Mouse (Mus musculus): ENCODE measurements around the gene Hs6st3.

The Hs6st3 gene

DNA sequence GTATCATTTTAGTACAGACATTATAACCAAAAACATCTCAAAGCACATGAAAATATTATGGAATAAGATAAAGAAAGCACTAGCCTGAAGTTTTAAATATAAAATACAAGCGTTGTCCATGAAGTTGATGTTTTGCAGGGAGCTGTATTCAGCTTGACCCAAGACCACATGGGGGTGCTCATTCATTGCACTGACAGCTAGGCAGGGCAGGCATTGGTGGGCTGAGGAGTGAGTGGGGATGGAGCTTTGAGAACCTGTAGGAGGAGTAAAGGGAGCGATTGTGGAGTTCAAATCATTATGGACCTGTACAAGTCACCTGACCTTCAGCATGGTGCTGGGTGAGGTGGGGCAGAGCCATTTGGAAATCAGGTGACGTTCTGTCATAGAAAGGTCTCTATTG is 14.1 kb upstream of the Hs6st3 start:
- no peaks in the 10 kb centered on the region for H3K4me1 ChIP-seq (replicated peaks; ENCODE audit: low read depth, low read length)
- H3K27me3 ChIP-seq (ENCODE audit: insufficient read depth, low read length) = no peaks in the 10 kb centered on the region
- H3K9me3 ChIP-seq (ENCODE audit: low read length) = peaks cover 8% of the 10 kb centered on the region; the same call in 1 of the 2 replicates
- H3K36me3 ChIP-seq (ENCODE audit: insufficient read depth, low read length) = no peaks in the 10 kb centered on the region
- H3K4me3 ChIP-seq (replicated peaks; ENCODE audit: low read length) = no peak overlapping the region
- TF ChIP-seq CTCF (conservative IDR thresholded peaks at IDR 0.05; ENCODE audit: low read length) (no peak), NANOG (IDR thresholded peaks at IDR 0.05; ENCODE audit: borderline replicate concordance, low read length) (no peak), POU5F1 (IDR thresholded peaks at IDR 0.05; ENCODE audit: borderline replicate concordance, low read length) (no peak)

DNA sequence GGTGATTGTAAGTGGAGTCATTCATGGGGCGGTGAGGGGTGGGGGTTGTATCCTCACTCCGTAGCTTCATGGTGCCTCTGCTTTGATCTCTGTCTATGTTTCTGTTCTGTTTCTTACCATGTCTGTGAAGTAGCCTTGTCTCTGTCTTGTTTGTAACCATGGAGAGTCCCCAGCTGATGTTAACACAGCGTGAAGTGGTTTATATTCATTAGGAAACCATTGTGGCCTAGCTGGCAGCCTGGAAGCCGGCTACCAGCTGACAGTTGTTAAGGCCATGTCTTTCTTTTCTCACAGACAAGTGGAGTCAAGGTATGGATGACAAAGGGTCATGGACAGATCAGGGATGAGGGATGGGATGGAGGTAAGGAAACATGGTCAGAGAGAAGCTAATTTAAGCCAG is 12.3 kb upstream of the Hs6st3 start:
- Histone ChIP-seq H3K4me3 (replicated peaks; ENCODE audit: low read length) (no peak overlapping the region), H3K9me3 (ENCODE audit: low read length) (peaks cover 10% of the 10 kb centered on the region), H3K36me3 (ENCODE audit: insufficient read depth, low read length) (no peaks in the 10 kb centered on the region), H3K4me1 (replicated peaks; ENCODE audit: low read depth, low read length) (no peaks in the 10 kb centered on the region), H3K27me3 (ENCODE audit: insufficient read depth, low read length) (no peaks in the 10 kb centered on the region)
- TF ChIP-seq POU5F1 (IDR thresholded peaks at IDR 0.05; ENCODE audit: borderline replicate concordance, low read length) (no peak), NANOG (IDR thresholded peaks at IDR 0.05; ENCODE audit: borderline replicate concordance, low read length) (no peak), CTCF (conservative IDR thresholded peaks at IDR 0.05; ENCODE audit: low read length) (no peak)

DNA sequence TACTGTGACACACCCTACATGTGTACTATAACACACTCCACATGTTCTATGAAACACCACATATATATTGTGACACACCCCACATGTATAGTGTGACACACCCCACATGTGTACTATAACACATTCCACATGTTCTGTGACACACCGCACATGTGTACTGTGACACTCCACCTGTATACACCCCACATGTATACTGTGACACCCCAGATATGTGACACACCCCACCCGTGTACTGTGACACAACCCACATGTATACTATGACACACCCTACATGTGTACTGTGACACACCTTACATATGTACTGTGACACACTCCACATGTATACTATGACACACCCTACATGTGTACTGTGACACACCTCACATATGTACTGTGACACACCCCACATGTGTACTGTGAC is 10.8 kb upstream of the Hs6st3 start:
- TF ChIP-seq POU5F1 (IDR thresholded peaks at IDR 0.05; ENCODE audit: borderline replicate concordance, low read length) (no peak), NANOG (IDR thresholded peaks at IDR 0.05; ENCODE audit: borderline replicate concordance, low read length) (no peak), CTCF (conservative IDR thresholded peaks at IDR 0.05; ENCODE audit: low read length) (no peak)
- Histone ChIP-seq H3K4me3 (replicated peaks; ENCODE audit: low read length) (no peak overlapping the region), H3K27me3 (ENCODE audit: insufficient read depth, low read length) (no peaks in the 10 kb centered on the region), H3K4me1 (replicated peaks; ENCODE audit: low read depth, low read length) (no peaks in the 10 kb centered on the region), H3K36me3 (ENCODE audit: insufficient read depth, low read length) (no peaks in the 10 kb centered on the region), H3K9me3 (ENCODE audit: low read length) (peaks cover 23% of the 10 kb centered on the region)

DNA sequence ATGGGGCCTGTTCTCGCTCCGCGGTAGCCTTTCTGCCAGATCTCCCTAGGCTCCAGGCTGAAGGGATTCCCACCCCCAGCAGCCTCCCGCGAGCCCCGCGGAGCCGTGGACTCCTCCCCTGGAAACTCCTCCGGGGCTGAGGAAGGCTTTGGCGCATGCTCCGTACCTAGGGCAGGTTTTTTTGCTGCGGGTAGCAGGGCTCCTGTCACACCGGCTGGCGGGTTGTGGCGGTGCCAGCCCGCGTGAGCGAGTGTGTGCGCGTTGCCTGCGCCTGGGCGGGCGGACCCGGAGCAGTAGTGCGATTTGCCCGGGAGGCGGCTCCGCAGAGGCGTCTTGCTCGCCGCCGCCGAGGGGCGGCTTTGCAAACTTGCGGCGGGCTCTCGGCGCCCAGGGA is 632 bp upstream of the Hs6st3 start:
- Histone ChIP-seq H3K27me3 (ENCODE audit: insufficient read depth, low read length) (peaks cover 64% of the 10 kb centered on the region), H3K4me1 (replicated peaks; ENCODE audit: low read depth, low read length) (peaks cover 13% of the 10 kb centered on the region; the same call in 1 of the 2 replicates), H3K9me3 (ENCODE audit: low read length) (peaks cover 40% of the 10 kb centered on the region), H3K36me3 (ENCODE audit: insufficient read depth, low read length) (no peaks in the 10 kb centered on the region), H3K4me3 (replicated peaks; ENCODE audit: low read length) (peak overlapping the region; percentile 86)
- TF ChIP-seq NANOG (IDR thresholded peaks at IDR 0.05; ENCODE audit: borderline replicate concordance, low read length) = no peak
- no peak for TF ChIP-seq POU5F1 (IDR thresholded peaks at IDR 0.05; ENCODE audit: borderline replicate concordance, low read length)
- no peak for TF ChIP-seq CTCF (conservative IDR thresholded peaks at IDR 0.05; ENCODE audit: low read length)

DNA sequence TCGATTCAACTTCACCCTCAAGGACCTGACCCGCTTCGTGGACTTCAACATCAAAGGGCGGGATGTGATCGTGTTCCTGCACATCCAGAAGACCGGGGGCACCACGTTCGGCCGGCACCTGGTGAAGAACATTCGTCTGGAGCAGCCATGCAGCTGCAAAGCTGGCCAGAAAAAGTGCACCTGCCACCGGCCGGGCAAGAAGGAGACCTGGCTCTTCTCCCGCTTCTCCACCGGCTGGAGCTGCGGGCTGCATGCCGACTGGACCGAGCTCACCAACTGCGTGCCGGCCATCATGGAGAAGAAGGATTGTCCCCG is 602 bp downstream of the Hs6st3 start:
- H3K4me3 ChIP-seq (replicated peaks; ENCODE audit: low read length) = peak overlapping the region; percentile 86
- H3K4me1 ChIP-seq (replicated peaks; ENCODE audit: low read depth, low read length) = peaks cover 13% of the 10 kb centered on the region; the same call in 1 of the 2 replicates
- H3K27me3 ChIP-seq (ENCODE audit: insufficient read depth, low read length) = peaks cover 75% of the 10 kb centered on the region
- TF ChIP-seq POU5F1 (IDR thresholded peaks at IDR 0.05; ENCODE audit: borderline replicate concordance, low read length) = no peak
- TF ChIP-seq CTCF (conservative IDR thresholded peaks at IDR 0.05; ENCODE audit: low read length) = no peak
- no peak for TF ChIP-seq NANOG (IDR thresholded peaks at IDR 0.05; ENCODE audit: borderline replicate concordance, low read length)
- H3K9me3 ChIP-seq (ENCODE audit: low read length) = peaks cover 29% of the 10 kb centered on the region
- no peaks in the 10 kb centered on the region for H3K36me3 ChIP-seq (ENCODE audit: insufficient read depth, low read length)

DNA sequence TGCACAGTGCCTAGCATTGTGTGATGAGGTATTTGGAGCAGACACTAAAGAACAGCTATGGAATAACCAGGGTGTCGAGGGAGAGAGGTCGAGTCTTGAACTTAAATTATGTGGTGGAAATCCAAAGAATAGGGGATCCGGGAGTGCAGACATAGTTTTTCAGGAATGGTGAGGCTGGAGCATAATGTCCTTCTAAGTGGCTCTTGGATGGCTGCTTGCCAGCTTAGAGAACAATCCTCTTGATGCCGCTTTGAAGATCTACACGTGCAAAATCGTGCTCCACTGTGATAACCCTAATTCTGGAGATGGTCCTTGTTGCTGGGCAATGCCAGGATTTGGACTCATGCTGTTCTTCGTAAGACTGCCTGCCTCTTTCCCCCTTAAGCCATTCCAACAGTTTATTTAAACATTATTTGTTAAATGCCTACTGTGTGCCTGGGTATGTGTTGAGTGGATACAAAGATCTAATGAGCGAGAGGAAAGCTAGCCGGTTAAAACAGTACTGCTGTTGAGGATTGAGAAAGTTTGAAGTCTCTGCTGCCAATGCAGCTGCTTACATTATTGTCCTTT is 1.3 kb downstream of the Hs6st3 start:
- Histone ChIP-seq H3K4me3 (replicated peaks; ENCODE audit: low read length) (peak overlapping the region; percentile 86; the same call in 1 of the 2 replicates), H3K36me3 (ENCODE audit: insufficient read depth, low read length) (no peaks in the 10 kb centered on the region), H3K4me1 (replicated peaks; ENCODE audit: low read depth, low read length) (peaks cover 13% of the 10 kb centered on the region; the same call in 1 of the 2 replicates), H3K9me3 (ENCODE audit: low read length) (peaks cover 22% of the 10 kb centered on the region), H3K27me3 (ENCODE audit: insufficient read depth, low read length) (peaks cover 75% of the 10 kb centered on the region)
- no peak for TF ChIP-seq POU5F1 (IDR thresholded peaks at IDR 0.05; ENCODE audit: borderline replicate concordance, low read length)
- TF ChIP-seq NANOG (IDR thresholded peaks at IDR 0.05; ENCODE audit: borderline replicate concordance, low read length) = no peak
- no peak for TF ChIP-seq CTCF (conservative IDR thresholded peaks at IDR 0.05; ENCODE audit: low read length)

DNA sequence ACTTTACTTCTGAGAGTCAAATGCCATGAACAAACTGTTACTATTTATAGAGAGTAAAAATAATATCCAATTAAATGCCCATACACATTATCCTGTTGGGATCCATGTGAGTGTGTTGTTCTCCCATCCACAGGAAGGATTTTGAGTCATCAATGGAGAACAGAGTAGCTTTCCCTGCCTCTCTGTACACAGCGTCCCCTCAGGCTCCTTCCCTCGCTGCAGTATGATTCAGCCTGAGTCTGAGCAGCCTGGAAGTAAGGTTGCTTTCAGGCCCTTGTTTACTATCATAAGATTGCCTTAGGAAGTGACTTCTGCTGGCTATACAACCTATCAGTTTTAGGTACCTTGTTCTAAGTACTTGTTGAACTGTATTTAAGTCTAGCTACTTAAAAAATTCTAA is 14.9 kb downstream of the Hs6st3 start:
- no peak for TF ChIP-seq NANOG (IDR thresholded peaks at IDR 0.05; ENCODE audit: borderline replicate concordance, low read length)
- TF ChIP-seq CTCF (conservative IDR thresholded peaks at IDR 0.05; ENCODE audit: low read length) = no peak

DNA sequence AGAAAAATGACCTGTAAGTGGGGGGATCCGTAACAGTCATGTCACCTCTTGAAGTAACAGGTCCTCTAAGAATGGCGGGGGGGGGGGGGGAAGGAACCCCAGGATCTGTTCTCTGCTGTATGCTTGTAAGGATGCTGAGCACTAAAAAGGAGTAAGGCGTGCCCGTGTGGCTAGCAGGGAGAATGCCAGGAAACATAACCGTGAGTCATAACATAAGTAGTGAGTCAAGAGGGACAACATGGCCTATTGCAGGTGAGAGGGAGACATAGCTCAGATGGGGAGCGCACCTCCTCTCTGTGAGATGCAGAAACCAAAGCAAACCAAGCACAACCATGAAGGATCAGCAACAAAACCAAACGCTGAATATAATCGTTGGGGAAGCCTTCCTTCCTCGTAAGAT is 55.8 kb downstream of the Hs6st3 start:
- no peaks in the 10 kb centered on the region for H3K27me3 ChIP-seq (ENCODE audit: insufficient read depth, low read length)
- TF ChIP-seq NANOG (IDR thresholded peaks at IDR 0.05; ENCODE audit: borderline replicate concordance, low read length) (no peak), CTCF (conservative IDR thresholded peaks at IDR 0.05; ENCODE audit: low read length) (no peak), POU5F1 (IDR thresholded peaks at IDR 0.05; ENCODE audit: borderline replicate concordance, low read length) (no peak)
- no peaks in the 10 kb centered on the region for H3K4me1 ChIP-seq (replicated peaks; ENCODE audit: low read depth, low read length)
- no peaks in the 10 kb centered on the region for H3K36me3 ChIP-seq (ENCODE audit: insufficient read depth, low read length)
- H3K4me3 ChIP-seq (replicated peaks; ENCODE audit: low read length) = no peak overlapping the region
- H3K9me3 ChIP-seq (ENCODE audit: low read length) = no peaks in the 10 kb centered on the region

More for the DNA sequence above, 14.9 kb downstream of the Hs6st3 start:
- peaks cover 20% of the 10 kb centered on the region for H3K9me3 ChIP-seq (ENCODE audit: low read length)
- no peaks in the 10 kb centered on the region for H3K36me3 ChIP-seq (ENCODE audit: insufficient read depth, low read length)
- H3K27me3 ChIP-seq (ENCODE audit: insufficient read depth, low read length) = no peaks in the 10 kb centered on the region
- H3K4me3 ChIP-seq (replicated peaks; ENCODE audit: low read length) = no peak overlapping the region
- H3K4me1 ChIP-seq (replicated peaks; ENCODE audit: low read depth, low read length) = no peaks in the 10 kb centered on the region

DNA sequence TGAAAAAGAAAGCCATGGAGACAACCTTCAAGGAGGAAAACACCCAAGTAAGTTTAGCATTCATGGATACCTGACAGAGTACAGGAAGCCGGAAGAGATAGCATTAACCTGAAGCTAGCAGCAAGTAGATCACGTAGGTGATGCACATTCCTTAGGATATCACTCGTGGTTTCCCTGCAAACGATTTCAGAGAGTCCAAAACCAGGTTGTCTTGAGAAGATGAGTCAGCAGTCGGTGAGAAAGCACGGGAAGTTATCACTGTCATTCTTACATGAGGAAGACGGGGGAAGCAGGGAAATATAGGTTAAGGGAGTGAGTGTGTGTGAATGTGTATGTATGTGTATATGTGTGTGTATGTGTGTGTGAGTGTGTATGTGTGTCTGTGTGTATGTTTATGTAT is 65.4 kb downstream of the Hs6st3 start:
- Histone ChIP-seq H3K4me3 (replicated peaks; ENCODE audit: low read length) (no peak overlapping the region), H3K9me3 (ENCODE audit: low read length) (no peaks in the 10 kb centered on the region), H3K36me3 (ENCODE audit: insufficient read depth, low read length) (no peaks in the 10 kb centered on the region), H3K27me3 (ENCODE audit: insufficient read depth, low read length) (no peaks in the 10 kb centered on the region), H3K4me1 (replicated peaks; ENCODE audit: low read depth, low read length) (no peaks in the 10 kb centered on the region)
- TF ChIP-seq NANOG (IDR thresholded peaks at IDR 0.05; ENCODE audit: borderline replicate concordance, low read length) = no peak
- TF ChIP-seq POU5F1 (IDR thresholded peaks at IDR 0.05; ENCODE audit: borderline replicate concordance, low read length) = no peak
- no peak for TF ChIP-seq CTCF (conservative IDR thresholded peaks at IDR 0.05; ENCODE audit: low read length)
